Mouse (Mus musculus): Measurements from ENCODE around the gene Slfn3. TPM values are rescaled to one million over a fixed set of nuclear protein-coding genes. Genes with fewer than 3 reads are reported as not detected.
A peak's percentile ranks its signal among the peaks of the same experiment; 100 is the strongest.
"Not testable (repeated sequence)": the region's sequence is repeated elsewhere in the genome, so short reads cannot be mapped to it uniquely, and the experiment has no call there.

The Slfn3 gene
- 0.09 TPM in 1 of 2 replicates, not detected in the other for polyA plus RNA-seq (2012; rRNA removed)

GRCm38 (mm10) chr11:83191134-83191893 is at the start of gene Slfn3:
TSS of gene Slfn3 (plus strand) at chr11:83191330.
- no peaks in the 10 kb centered on the region for H3K27me3 ChIP-seq (ENCODE audit: control insufficient read depth, insufficient read depth, low read length)
- peak within 1 kb of the TSS; percentile 43 for H3K4me3 ChIP-seq (ENCODE audit: low read depth, low read length)
- no peak; the same call in 1 of the 2 replicates for TF ChIP-seq POLR2A (IDR thresholded peaks at IDR 0.05; ENCODE audit: low read depth, low read length)
- TF ChIP-seq CTCF (IDR thresholded peaks at IDR 0.05; ENCODE audit: extremely low read depth, insufficient read length, insufficient replicate concordance, low read depth, low read length), result no peak
- no peaks in the 10 kb centered on the region for H3K36me3 ChIP-seq (ENCODE audit: control insufficient read depth, insufficient read depth, low read length)
- 0 out of 2 replicates have a peak within 1 kb of the TSS, but pooled peaks have one; percentile 17 for H3K27ac ChIP-seq (ENCODE audit: insufficient read depth, low read depth, low read length)
- 74% methylated on average over 12 of the region's 12 CpGs for WGBS
- H3K4me1 ChIP-seq (ENCODE audit: control insufficient read depth, insufficient read depth, insufficient read length, low read length), result no peaks in the 10 kb centered on the region

GRCm38 (mm10) chr11:83148939-83149338 is 42.2 kb upstream of the Slfn3 start:
- not testable (repeated sequence) for H3K36me3 ChIP-seq (ENCODE audit: control insufficient read depth, insufficient read depth, low read length); H3K27me3 ChIP-seq (ENCODE audit: control insufficient read depth, insufficient read depth, low read length); H3K4me3 ChIP-seq (ENCODE audit: low read depth, low read length); H3K27ac ChIP-seq (ENCODE audit: insufficient read depth, low read depth, low read length); H3K4me1 ChIP-seq (ENCODE audit: control insufficient read depth, insufficient read depth, insufficient read length, low read length)
- WGBS, result no CpG with 5 or more reads among the region's 1 CpGs

GRCm38 (mm10) chr11:83174948-83175539 is 16.1 kb upstream of the Slfn3 start, which contains the start of gene Slfn4:
TSS of gene Slfn4 (plus strand) at chr11:83175186.
- H3K27ac ChIP-seq (ENCODE audit: insufficient read depth, low read depth, low read length), result no peak within 1 kb of the TSS
- 60% methylated on average over 12 of the region's 12 CpGs for WGBS
- TF ChIP-seq CTCF (IDR thresholded peaks at IDR 0.05; ENCODE audit: extremely low read depth, insufficient read length, insufficient replicate concordance, low read depth, low read length) (no peak), POLR2A (IDR thresholded peaks at IDR 0.05; ENCODE audit: low read depth, low read length) (no peak)

DNA sequence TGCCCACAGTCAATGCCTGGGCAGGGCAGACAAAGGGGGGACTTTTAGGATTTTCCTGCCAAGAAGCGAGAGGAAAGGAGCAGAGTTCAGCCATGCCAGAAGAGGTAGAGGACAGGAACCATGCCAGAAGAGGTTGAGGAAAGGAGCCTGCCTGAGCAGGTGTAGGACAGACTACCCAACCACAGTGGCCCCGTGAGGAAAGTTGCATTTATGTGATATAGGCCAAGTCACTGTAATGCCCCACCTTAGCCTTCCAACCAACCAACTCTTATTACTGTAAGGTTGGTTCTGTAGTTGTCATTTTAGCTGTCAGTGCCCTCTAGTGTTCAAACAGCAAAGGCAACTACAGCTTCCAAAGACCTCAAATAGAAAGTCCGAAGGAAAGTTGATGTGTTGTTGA is 871 bp downstream of the Slfn3 start:
- H3K27ac ChIP-seq (ENCODE audit: insufficient read depth, low read depth, low read length), result 0 out of 2 replicates have a peak overlapping the region, but pooled peaks have one; percentile 17
- WGBS, result 33% methylated on average over 3 of the region's 3 CpGs
- no peak for TF ChIP-seq POLR2A (IDR thresholded peaks at IDR 0.05; ENCODE audit: low read depth, low read length)
- TF ChIP-seq CTCF (IDR thresholded peaks at IDR 0.05; ENCODE audit: extremely low read depth, insufficient read length, insufficient replicate concordance, low read depth, low read length), result no peak
- peak overlapping the region; percentile 25 for H3K4me3 ChIP-seq (ENCODE audit: low read depth, low read length)
- no peaks in the 10 kb centered on the region for H3K4me1 ChIP-seq (ENCODE audit: control insufficient read depth, insufficient read depth, insufficient read length, low read length)
- no peaks in the 10 kb centered on the region for H3K36me3 ChIP-seq (ENCODE audit: control insufficient read depth, insufficient read depth, low read length)
- no peaks in the 10 kb centered on the region for H3K27me3 ChIP-seq (ENCODE audit: control insufficient read depth, insufficient read depth, low read length)

More at GRCm38 (mm10) chr11:83174948-83175539, 16.1 kb upstream of the Slfn3 start, which contains the start of gene Slfn4:
- peak within 1 kb of the TSS; percentile 50 for H3K4me3 ChIP-seq (ENCODE audit: low read depth, low read length)
- no peaks in the 10 kb centered on the region for H3K36me3 ChIP-seq (ENCODE audit: control insufficient read depth, insufficient read depth, low read length)
- no peaks in the 10 kb centered on the region for H3K4me1 ChIP-seq (ENCODE audit: control insufficient read depth, insufficient read depth, insufficient read length, low read length)
- H3K27me3 ChIP-seq (ENCODE audit: control insufficient read depth, insufficient read depth, low read length), result no peaks in the 10 kb centered on the region

GRCm38 (mm10) chr11:83205002-83205401 is 13.9 kb downstream of the Slfn3 start:
- TF ChIP-seq POLR2A (IDR thresholded peaks at IDR 0.05; ENCODE audit: low read depth, low read length) (no peak), CTCF (IDR thresholded peaks at IDR 0.05; ENCODE audit: extremely low read depth, insufficient read length, insufficient replicate concordance, low read depth, low read length) (no peak)
- no peaks in the 10 kb centered on the region for H3K36me3 ChIP-seq (ENCODE audit: control insufficient read depth, insufficient read depth, low read length)
- no peak overlapping the region for H3K4me3 ChIP-seq (ENCODE audit: low read depth, low read length)
- H3K27ac ChIP-seq (ENCODE audit: insufficient read depth, low read depth, low read length), result no peak overlapping the region
- H3K4me1 ChIP-seq (ENCODE audit: control insufficient read depth, insufficient read depth, insufficient read length, low read length), result no peaks in the 10 kb centered on the region
- 0 out of 2 replicates have a peak, but pooled peaks cover 2% of the 10 kb centered on the region for H3K27me3 ChIP-seq (ENCODE audit: control insufficient read depth, insufficient read depth, low read length)

- Histone ChIP-seq H3K36me3 (ENCODE audit: control insufficient read depth, insufficient read depth, low read length) (no peaks in the 10 kb centered on the region), H3K27ac (ENCODE audit: insufficient read depth, low read depth, low read length) (no peak overlapping the region), H3K4me3 (ENCODE audit: low read depth, low read length) (no peak overlapping the region), H3K4me1 (ENCODE audit: control insufficient read depth, insufficient read depth, insufficient read length, low read length) (no peaks in the 10 kb centered on the region), H3K27me3 (ENCODE audit: control insufficient read depth, insufficient read depth, low read length) (no peaks in the 10 kb centered on the region)
- WGBS, result 62% methylated on average over 1 of the region's 1 CpGs
- TF ChIP-seq POLR2A (IDR thresholded peaks at IDR 0.05; ENCODE audit: low read depth, low read length), result no peak
- TF ChIP-seq CTCF (IDR thresholded peaks at IDR 0.05; ENCODE audit: extremely low read depth, insufficient read length, insufficient replicate concordance, low read depth, low read length), result no peak
These were observed 25.0 kb downstream of the Slfn3 start for GRCm38 (mm10) chr11:83216119-83216518.

DNA sequence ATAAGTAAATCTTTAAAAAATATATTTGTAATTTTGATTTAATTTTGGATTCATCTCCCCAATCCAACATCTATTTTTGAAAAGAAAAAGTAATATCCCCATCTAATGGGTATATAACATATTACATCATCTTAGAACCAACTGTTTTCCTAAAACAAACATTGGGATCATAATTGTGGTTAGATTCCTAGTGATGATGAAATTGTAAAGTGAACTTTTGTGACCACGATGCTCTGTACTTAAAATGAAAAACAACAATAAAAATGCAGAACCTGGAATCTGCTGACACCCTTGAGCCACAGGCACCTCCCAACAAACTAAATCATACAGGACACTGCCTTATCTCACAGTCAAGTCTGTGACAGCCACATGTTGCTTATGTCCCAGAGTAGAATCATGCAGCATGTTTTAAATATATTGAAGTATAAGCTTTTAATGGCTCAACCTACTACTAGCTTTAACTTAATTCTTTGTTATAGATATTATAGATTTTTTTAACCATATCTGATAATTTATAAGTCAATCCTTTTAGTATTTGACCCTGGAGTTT is 30.3 kb downstream of the Slfn3 start:
- no peaks in the 10 kb centered on the region for H3K36me3 ChIP-seq (ENCODE audit: control insufficient read depth, insufficient read depth, low read length)
- no peaks in the 10 kb centered on the region for H3K4me1 ChIP-seq (ENCODE audit: control insufficient read depth, insufficient read depth, insufficient read length, low read length)
- WGBS, result 59% methylated on average over 1 of the region's 1 CpGs
- no peak for TF ChIP-seq POLR2A (IDR thresholded peaks at IDR 0.05; ENCODE audit: low read depth, low read length)
- no peak for TF ChIP-seq CTCF (IDR thresholded peaks at IDR 0.05; ENCODE audit: extremely low read depth, insufficient read length, insufficient replicate concordance, low read depth, low read length)
- no peak overlapping the region for H3K27ac ChIP-seq (ENCODE audit: insufficient read depth, low read depth, low read length)
- H3K27me3 ChIP-seq (ENCODE audit: control insufficient read depth, insufficient read depth, low read length), result no peaks in the 10 kb centered on the region
- H3K4me3 ChIP-seq (ENCODE audit: low read depth, low read length), result no peak overlapping the region

Measured in small intestine, adult 2 months (tissue).